In genomic region chr7:6918267-6918666, GRCm38 (mm10) we compare ENCODE assay signal across 9 mouse cellular contexts.
DNase-seq lines count a peak whose midpoint lies in the region; ATAC-seq and TF ChIP-seq lines count a peak whose summit lies in the region.
"Had no signal": no experiment of that assay in that cellular context is flagged by ENCODE, and none has a peak within 500 bp of the region (broad histone marks: within the 10 kb centered on the region; RNA-seq: fewer than 3 reads in every experiment).

No protein-coding gene starts in this region.

- H3K4me1 ChIP-seq in lung, adult 2 months (ENCODE audit: control insufficient read depth, insufficient read depth, low read length), result no peaks in the 10 kb centered on the region

- TF ChIP-seq POLR2A in lung, adult 2 months (IDR thresholded peaks at IDR 0.05; ENCODE audit: borderline replicate concordance, extremely low read depth, low read depth, low read length), result no peak

- ATAC-seq in frontal cortex, adult (ENCODE audit: low TSS enrichment), result peak; percentile 89
- peak; percentile 53 to 67; a peak in 3 of 4 replicates for ATAC-seq in hematopoietic stem cell, adult 5-6 weeks (replicated peaks in 1 of 2; ENCODE audit: insufficient read depth in 1 of 2, low FRiP score in 2 of 2, low TSS enrichment in 1 of 2, low read depth in 1 of 2, poor library complexity in 2 of 2, severe bottlenecking in 2 of 2)

- WGBS in lung, adult 2 months, result 9% methylated on average over 10 of the region's 10 CpGs

- H3K4me3 ChIP-seq in layer of hippocampus, adult 2 months, result no peak overlapping the region
- H3K4me3 ChIP-seq in lung, adult 2 months (replicated peaks; ENCODE audit: extremely low read depth, low read depth, low read length), result no peak overlapping the region

- peak; percentile 48 for DNase-seq in Muller cell, postnatal 12 days (ENCODE audit: inconsistent ontology term)
- DNase-seq in cerebellum, adult 8-10 months, result peak; percentile 81
- DNase-seq in layer of hippocampus, adult 2 months (ENCODE audit: low spot score in 2 of 2), result peak; percentile 84 to 90
- peak; percentile 67 for DNase-seq in lung, adult 2 months
- DNase-seq in ovary, postnatal 36 days (ENCODE audit: low spot score), result peak; percentile 74
- DNase-seq in urinary bladder, postnatal 10 days (ENCODE audit: low spot score), result peak; percentile 59

- peak; percentile 89 for TF ChIP-seq CTCF in layer of hippocampus, adult 2 months (conservative IDR thresholded peaks at IDR 0.05)
- peak; percentile 68 for TF ChIP-seq CTCF in lung, adult 2 months (IDR thresholded peaks at IDR 0.05; ENCODE audit: insufficient read depth, low read length)

- no peak overlapping the region for H3K27ac ChIP-seq in layer of hippocampus, adult 2 months
- H3K27ac ChIP-seq: macrophage had no signal
